ENCODE assay signal across 22 mouse cellular contexts in the genomic region with DNA sequence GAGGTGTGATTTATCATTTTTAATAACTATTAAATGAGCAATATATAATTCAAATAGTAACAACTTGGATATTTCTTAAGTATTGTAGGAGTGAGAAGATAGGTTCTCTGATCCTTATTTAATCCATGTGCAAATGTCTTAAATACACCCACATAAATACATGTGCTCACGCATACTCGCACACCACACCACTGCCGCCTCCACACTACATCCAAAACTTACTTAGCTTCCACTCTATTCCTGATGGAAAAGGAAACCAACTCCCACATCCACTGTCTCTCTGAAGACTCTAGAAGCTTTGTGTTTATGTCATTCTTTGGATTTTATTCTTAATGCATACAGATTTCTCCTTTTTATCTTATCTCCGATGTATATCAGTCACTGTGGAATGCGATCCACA.
"Had no signal": no experiment of that assay in that cellular context is flagged by ENCODE, and none has a peak within 500 bp of the region (broad histone marks: within the 10 kb centered on the region; RNA-seq: fewer than 3 reads in every experiment).

No protein-coding gene starts in this region.

- DNase-seq: gastrocnemius, postnatal 14 days; gastrocnemius, postnatal 36 days; heart, adult 11 months; heart, postnatal 10 days; heart, postnatal 4 days; kidney, adult 18-20 months; kidney, adult 8-10 months; kidney, postnatal 10 days; kidney, postnatal 25 days; kidney, postnatal 4 days; layer of hippocampus, adult 9-11 months; liver; liver, embryonic 13.5 days had no signal

- H3K27ac ChIP-seq: heart, embryonic 10.5 days; hindbrain, embryonic 10.5 days; hindbrain, embryonic 12.5 days; hindbrain, embryonic 14.5 days; intestine, embryonic 15.5 days; left cerebral cortex, adult 2 months; limb, embryonic 10.5 days; limb, embryonic 12.5 days; liver, embryonic 13.5 days had no signal

- H3K27me3 ChIP-seq: heart, embryonic 12.5 days; hindbrain, embryonic 12.5 days; intestine, embryonic 15.5 days; limb, embryonic 12.5 days; liver, embryonic 13.5 days had no signal

- H3K4me1 ChIP-seq: hindbrain, embryonic 10.5 days; hindbrain, embryonic 12.5 days; intestine, embryonic 15.5 days; limb, embryonic 10.5 days; limb, embryonic 12.5 days; liver, embryonic 13.5 days had no signal

- H3K36me3 ChIP-seq: heart, embryonic 10.5 days; heart, embryonic 12.5 days; intestine, embryonic 15.5 days; limb, embryonic 10.5 days; limb, embryonic 12.5 days; liver, embryonic 13.5 days had no signal

- H3K9ac ChIP-seq: heart, embryonic 12.5 days; hindbrain, embryonic 12.5 days; hindbrain, embryonic 14.5 days; intestine, embryonic 15.5 days; limb, embryonic 12.5 days; liver, embryonic 13.5 days had no signal

- H3K4me3 ChIP-seq: heart, embryonic 10.5 days; heart, embryonic 12.5 days; hindbrain, embryonic 10.5 days; hindbrain, embryonic 12.5 days; intestine, embryonic 15.5 days; left cerebral cortex, adult 2 months; limb, embryonic 10.5 days; limb, embryonic 12.5 days; liver, embryonic 13.5 days had no signal
